Mouse (Mus musculus) heart, postnatal 36 days (tissue): ENCODE data around the gene Fscn2. TPM values are rescaled to one million over a fixed set of nuclear protein-coding genes. Genes with fewer than 3 reads are reported as not detected.

ENCODE experiments used
- DNase-seq, 2 experiments: peaks; one replicate each; pipeline ENCODE4 v3.0.0; 2021 to 2022
- intact Hi-C: fragments of 180-260 bp; cut with DNase I; formaldehyde crosslinking; loops from one replicate; pipeline ENCODE4 v1.15.1; 2025
- total RNA-seq, 2 experiments: library from RNA; stranded (reverse); gene quantifications; 2 replicates each; pipeline ENCODE4 v1.2.3; 2021

The Fscn2 gene
- total RNA-seq, 2 experiments from 2014 or later, result not detected

DNA sequence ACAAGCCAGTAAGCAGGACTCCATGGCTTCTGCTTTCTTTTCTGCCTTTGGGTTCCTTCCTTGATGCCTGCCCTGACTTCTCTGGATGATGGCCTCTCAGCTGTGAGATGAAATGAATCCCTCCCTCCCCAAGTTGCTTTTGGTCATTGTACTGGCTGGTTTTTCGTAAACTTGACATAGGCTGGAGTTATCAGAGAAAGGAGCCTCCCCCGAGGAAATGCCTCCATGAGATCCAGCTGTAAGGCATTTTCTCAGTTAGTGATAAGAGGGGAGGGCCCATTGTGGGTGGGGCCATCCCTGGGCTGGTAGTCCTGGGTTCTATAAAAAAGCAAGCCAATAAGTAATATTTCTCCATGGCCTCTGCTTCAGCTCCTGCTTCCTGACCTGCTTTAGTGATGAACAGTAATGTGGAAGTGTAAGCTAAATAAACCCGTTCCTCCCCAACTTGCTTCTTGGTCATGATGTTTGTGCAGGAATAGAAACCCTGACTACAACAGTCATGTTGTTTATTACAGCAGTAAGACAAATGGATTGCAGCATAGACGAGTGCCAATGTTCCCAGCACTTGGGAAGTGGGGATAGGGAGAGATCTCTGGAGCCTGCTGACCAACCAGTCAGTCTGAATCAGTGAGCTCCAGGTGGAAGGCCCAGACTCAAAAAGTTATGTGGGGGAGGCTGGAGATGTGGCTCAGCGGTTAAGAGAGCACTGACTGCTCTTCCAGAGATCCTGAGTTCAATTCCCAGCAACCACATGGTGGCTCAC is 5.9 kb upstream of the Fscn2 start:
- no peak for DNase-seq
- intact Hi-C loops, result no loop called here

- DNase-seq, result no peak
- intact Hi-C loops, result no loop called here
These were observed 5.0 kb upstream of the Fscn2 start for GRCm38 (mm10) chr11:120356319-120356840.

- no peak for DNase-seq
- intact Hi-C loops, result no loop called here
These were observed 4.4 kb upstream of the Fscn2 start for GRCm38 (mm10) chr11:120356900-120357299.

GRCm38 (mm10) chr11:120357791-120358401 is 3.4 kb upstream of the Fscn2 start:
- intact Hi-C loops, result loop anchor here (2.0 kb wide), 1 partner anchor 17 kb away; no protein-coding TSS in a partner anchor
- DNase-seq, result peak; percentile 59 to 69

DNA sequence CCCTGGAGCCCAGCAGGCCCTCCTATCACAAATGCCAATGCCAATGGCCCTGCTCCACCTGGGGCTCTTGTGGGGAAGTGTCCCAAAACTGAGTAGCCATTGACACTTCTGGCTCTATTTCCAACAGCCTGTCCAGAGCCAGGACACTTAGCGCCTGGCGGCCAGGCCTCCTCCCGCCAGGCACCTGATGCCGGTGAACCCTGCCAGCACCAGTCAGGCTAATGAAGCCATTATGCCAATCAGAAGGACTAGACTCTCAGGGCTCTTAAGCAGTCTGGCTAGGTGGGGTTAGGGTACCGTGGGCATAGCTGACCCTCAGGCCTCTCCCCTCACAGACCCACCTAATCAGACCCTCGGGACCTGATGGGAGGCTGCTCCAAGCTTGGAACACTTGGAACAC is 1.9 kb upstream of the Fscn2 start:
- intact Hi-C loops, result loop anchor here (2.0 kb wide), 1 partner anchor 15 kb away; no protein-coding TSS in a partner anchor
- DNase-seq, result peak in 1 of 2 experiments; percentile 57

GRCm38 (mm10) chr11:120360062-120360461 is 1.3 kb upstream of the Fscn2 start:
- intact Hi-C loops, result no loop called here
- DNase-seq, result peak in 1 of 2 experiments; percentile 53

DNA sequence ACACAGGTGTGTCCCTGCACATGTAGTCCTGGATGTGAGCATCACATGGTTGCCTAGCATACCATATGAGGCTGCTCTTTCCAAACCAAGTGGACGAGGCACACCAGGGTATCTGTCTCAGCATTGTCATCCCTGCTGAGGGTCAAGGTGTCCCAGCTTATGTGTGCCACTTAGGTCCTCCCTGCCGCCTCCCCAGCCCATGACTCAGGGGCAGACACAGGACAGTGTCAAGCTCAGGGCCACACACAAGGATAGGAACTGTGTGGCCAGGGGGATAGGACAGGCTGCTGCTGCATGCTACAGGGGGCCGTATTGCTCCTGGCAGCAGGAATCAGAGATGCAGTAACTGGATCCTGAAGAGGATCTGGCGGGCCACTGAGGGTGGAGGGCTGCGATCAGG is 579 bp upstream of the Fscn2 start:
- no peak for DNase-seq
- intact Hi-C loops, result no loop called here

- intact Hi-C loops, result no loop called here
- DNase-seq, result no peak
These were observed 1.6 kb downstream of the Fscn2 start for GRCm38 (mm10) chr11:120362891-120363290.

- no peak for DNase-seq
- intact Hi-C loops, result loop anchor here (5.0 kb wide), 1 partner anchor 254 kb away; no protein-coding TSS in a partner anchor
These were observed 5.2 kb downstream of the Fscn2 start for GRCm38 (mm10) chr11:120366443-120367027.

DNA sequence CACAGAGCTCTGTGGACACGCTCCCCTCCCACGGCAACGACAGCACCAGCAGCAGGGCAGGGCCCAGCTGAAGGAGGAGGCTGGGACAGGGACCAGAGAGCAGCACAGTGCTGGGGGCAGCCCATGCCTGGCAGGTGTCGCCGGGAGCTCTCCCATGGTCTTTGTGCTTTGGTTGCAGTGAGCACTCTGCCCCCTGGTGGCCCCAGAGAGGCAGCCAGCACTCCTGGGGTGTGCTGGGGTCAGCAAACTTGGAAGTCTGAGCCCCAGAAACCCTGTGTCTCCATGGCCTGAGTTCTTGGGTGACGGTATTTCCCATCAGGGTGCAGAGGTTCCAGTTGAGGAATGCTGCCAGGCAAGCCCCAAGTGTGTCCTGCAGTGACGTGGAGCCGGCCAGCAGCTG is 8.3 kb downstream of the Fscn2 start:
- DNase-seq, result peak; percentile 73 to 75
- intact Hi-C loops, result loop anchor here (1.0 to 5.0 kb wide), 2 partner anchors 16 to 257 kb away; no protein-coding TSS in a partner anchor

- no peak for DNase-seq
- intact Hi-C loops, result no loop called here
These were observed 11.7 kb downstream of the Fscn2 start for GRCm38 (mm10) chr11:120373025-120373424.

- DNase-seq, result peak; percentile 78 to 80
- intact Hi-C loops, result loop anchor here (2.0 kb wide), 1 partner anchor 15 kb away; no protein-coding TSS in a partner anchor
These were observed 12.7 kb downstream of the Fscn2 start for GRCm38 (mm10) chr11:120373820-120374586.

- no peak for DNase-seq
- intact Hi-C loops, result loop anchor here (2.0 kb wide), 1 partner anchor 17 kb away; no protein-coding TSS in a partner anchor
These were observed 14.0 kb downstream of the Fscn2 start for GRCm38 (mm10) chr11:120375324-120375723.

DNA sequence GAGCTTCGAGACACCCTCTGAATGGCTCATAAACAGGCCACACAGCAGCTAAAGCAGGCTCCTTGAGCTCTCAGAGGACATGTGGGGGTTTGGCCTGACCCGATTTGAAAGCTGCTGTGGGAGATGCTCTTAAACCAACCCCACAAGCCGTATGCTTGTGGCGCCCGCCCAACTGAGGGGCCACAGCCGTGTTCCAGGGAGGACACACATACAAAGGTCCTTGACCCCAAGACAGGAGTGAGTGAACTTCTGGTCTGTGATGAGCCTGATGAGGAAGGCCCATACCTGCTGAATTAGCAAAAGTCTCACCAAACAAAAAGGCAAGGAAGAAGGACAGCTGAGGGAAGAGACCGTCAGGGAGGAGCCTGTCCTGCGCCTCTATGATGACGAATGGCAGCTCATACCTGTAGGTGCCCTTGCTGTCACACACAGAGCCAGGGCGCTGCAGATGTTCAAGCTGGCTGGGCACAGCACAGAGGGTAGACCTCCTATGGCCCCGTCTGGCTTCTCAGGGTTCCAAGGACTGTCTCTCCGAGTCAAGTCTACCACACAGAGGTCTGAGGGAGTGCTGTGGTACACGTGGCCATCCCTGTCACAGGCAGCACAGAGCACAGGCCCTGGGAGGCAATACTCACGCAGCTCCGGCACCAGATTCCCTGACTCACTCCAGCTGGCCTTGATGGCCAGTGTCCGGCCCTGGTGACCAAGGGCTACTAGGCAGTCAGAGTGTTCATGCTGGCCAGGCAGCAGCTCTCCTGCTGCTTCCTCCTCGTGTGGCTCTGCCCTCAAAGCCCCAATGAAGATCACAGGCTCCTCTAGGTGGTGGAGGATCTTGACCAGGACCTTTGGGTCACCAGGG is 15.2 kb downstream of the Fscn2 start:
- DNase-seq, result no peak
- intact Hi-C loops, result no loop called here

- intact Hi-C loops, result no loop called here
- no peak for DNase-seq
These were observed 16.0 kb downstream of the Fscn2 start for GRCm38 (mm10) chr11:120377337-120377736.

- peak in 1 of 2 experiments; percentile 46 for DNase-seq
- intact Hi-C loops, result no loop called here
These were observed 16.8 kb downstream of the Fscn2 start for GRCm38 (mm10) chr11:120378031-120378610.

DNA sequence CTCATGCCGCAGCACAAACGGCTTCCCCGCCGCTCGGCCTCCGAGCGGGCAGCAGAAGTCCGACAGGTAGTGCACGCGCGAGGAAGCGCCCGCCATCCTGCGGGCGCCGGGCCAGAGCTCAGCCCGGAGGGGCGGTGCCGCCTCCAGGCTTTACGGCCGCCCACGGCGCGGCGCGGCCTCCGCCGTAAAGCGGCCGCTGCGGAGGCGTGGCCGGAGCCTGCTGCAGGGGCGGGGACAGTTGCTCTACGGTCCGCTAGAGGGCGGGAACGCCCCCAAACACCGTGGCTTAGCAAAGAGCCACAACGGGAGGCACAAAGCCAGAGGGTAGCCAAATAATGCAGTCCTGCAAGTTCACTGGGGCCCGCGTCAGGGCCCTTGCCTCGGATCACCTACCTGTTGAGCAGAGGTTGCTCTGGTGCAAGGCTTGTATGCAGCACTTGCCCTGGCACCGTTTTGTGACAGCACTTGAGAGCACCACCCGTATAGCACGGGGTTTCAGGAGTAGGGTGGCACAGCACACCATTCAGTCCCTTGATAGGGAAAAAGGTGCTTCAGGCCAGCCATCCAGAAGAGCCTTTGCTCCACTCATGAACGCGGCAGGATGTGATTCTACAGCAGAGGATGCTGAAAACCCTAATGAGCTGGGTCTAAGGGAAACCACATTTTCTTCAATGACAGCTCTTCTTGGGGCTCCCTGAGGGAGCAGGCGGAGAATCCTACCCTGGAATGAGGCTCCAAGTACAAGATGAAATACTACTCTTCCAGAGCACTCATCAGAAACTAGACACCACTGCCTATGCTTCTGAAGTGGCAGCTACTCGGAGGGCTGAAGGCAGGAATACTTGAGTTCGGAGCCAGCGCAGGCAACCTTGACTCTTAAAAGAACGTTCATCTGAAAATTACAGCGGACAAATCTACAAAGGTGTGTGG is 17.5 kb downstream of the Fscn2 start, which contains the start of gene Faap100:
Faap100 (minus strand) TSS at position 154 of the 930 bp plus-strand sequence.
- DNase-seq, result peak; percentile 88 to 91
- intact Hi-C loops, result no loop called here

GRCm38 (mm10) chr11:120380271-120380670 is 18.9 kb downstream of the Fscn2 start:
- intact Hi-C loops, result no loop called here
- no peak for DNase-seq
